Mouse (Mus musculus) G1E (cell line): ENCODE results near the gene Rad50. TPM values are rescaled to one million over a fixed set of nuclear protein-coding genes. Genes with fewer than 3 reads are reported as not detected.
A peak's percentile ranks its signal among the peaks of the same experiment; 100 is the strongest.

Experiments
- ATAC-seq: 2 replicates; pipeline ENCODE4 v1.8.0; 2016; ENCODE audit warnings: mild to moderate bottlenecking; ENCODE audit not compliant: insufficient number of reproducible peaks, poor library complexity, low FRiP score, severe bottlenecking; ENCODE audit errors: extremely low read depth
- DNase-seq: peaks from one replicate; pipeline ENCODE4 v3.0.0; 2012; ENCODE audit warnings: low spot score
- H3K27me3 ChIP-seq: 2 replicates; pipeline ENCODE4 v1.6.1; 2012; ENCODE audit warnings: mild to moderate bottlenecking, low read length, inconsistent platforms; ENCODE audit not compliant: insufficient read depth
- H3K36me3 ChIP-seq: replicated peaks from 2 replicates; pipeline ENCODE3; 2012; ENCODE audit warnings: mild to moderate bottlenecking, inconsistent platforms
- H3K4me1 ChIP-seq: 2 replicates; pipeline ENCODE4 v1.6.1; 2012; ENCODE audit warnings: low read depth, low read length, inconsistent platforms, mixed read lengths; ENCODE audit not compliant: insufficient read depth
- H3K4me3 ChIP-seq: 2 replicates; pipeline ENCODE4 v1.5.1; 2012; ENCODE audit warnings: low read depth, mild to moderate bottlenecking, inconsistent platforms, low read length, moderate library complexity, mixed read lengths
- H3K9me3 ChIP-seq: replicated peaks from 2 replicates; pipeline ENCODE4 v1.6.1; 2012; ENCODE audit warnings: inconsistent platforms
- CTCF ChIP-seq: IDR thresholded peaks from 2 replicates; pipeline ENCODE4 v1.5.1; 2012; ENCODE audit warnings: low read depth, low read length, inconsistent platforms, mixed read lengths
- GATA1 ChIP-seq: IDR thresholded peaks from 2 replicates; pipeline ENCODE4 v1.6.1; 2012; ENCODE audit warnings: borderline replicate concordance, low read length, inconsistent platforms, mixed read lengths
- GATA2 ChIP-seq: IDR thresholded peaks from 2 replicates; pipeline ENCODE4 v1.6.1; 2012; ENCODE audit warnings: low read depth, low read length, inconsistent platforms, borderline replicate concordance
- POLR2AphosphoS5 ChIP-seq: IDR thresholded peaks from 2 replicates; pipeline ENCODE4 v1.6.1; 2012; ENCODE audit warnings: low read depth, low read length, inconsistent platforms; ENCODE audit not compliant: insufficient replicate concordance
- TAL1 ChIP-seq: conservative IDR thresholded peaks from 2 replicates; pipeline ENCODE4 v1.6.1; 2012; ENCODE audit warnings: low read depth, low read length, inconsistent platforms, mixed read lengths
- polyA plus RNA-seq: library from polyadenylated mRNA; stranded (reverse); fragments of >175 nt; gene quantifications from 2 replicates; pipeline ENCODE4 v1.2.3, GENCODE M21; 2012
- total RNA-seq, 2 experiments: library from RNA; stranded (forward) in 1 of 2; stranded (reverse) in 1 of 2; fragments of 200-1000 nt in 1 of 2; fragments of >200 nt in 1 of 2; fragmentation: Nextera tagmentation in 1 of 2; gene quantifications; 2 replicates each; pipeline ENCODE4 v1.2.3; 2014 to 2017

Gene Rad50
- total and polyA plus RNA-seq, 3 experiments: 16.4 to 97.2 (median 92.4) TPM

GRCm38 (mm10) chr11:53680141-53680540 lies 27.0 kb downstream of the Rad50 start:
- TF ChIP-seq TAL1 (no peak), CTCF (no peak), POLR2AphosphoS5 (no peak), GATA2 (no peak)
- H3K9me3 ChIP-seq: no peaks in the 10 kb centered on the region
- DNase-seq: no peak
- peaks cover 6% of the 10 kb centered on the region for H3K4me1 ChIP-seq
- no peak for ATAC-seq
- peaks cover 90% of the 10 kb centered on the region for H3K36me3 ChIP-seq
- no peak overlapping the region for H3K4me3 ChIP-seq
- no peaks in the 10 kb centered on the region for H3K27me3 ChIP-seq

GRCm38 (mm10) chr11:53671414-53671813 lies 35.7 kb downstream of the Rad50 start:
- DNase-seq: no peak
- H3K27me3 ChIP-seq: no peaks in the 10 kb centered on the region
- H3K9me3 ChIP-seq: no peaks in the 10 kb centered on the region
- ATAC-seq: no peak
- no peak overlapping the region for H3K4me3 ChIP-seq
- peaks cover 91% of the 10 kb centered on the region for H3K36me3 ChIP-seq
- H3K4me1 ChIP-seq: peaks cover 4% of the 10 kb centered on the region; the same call in 1 of the 2 replicates
- TF ChIP-seq TAL1 (no peak), GATA1 (no peak), POLR2AphosphoS5 (no peak), GATA2 (no peak), CTCF (no peak)

GRCm38 (mm10) chr11:53664091-53664490 lies 43.0 kb downstream of the Rad50 start:
- Histone ChIP-seq H3K36me3 (peaks cover 90% of the 10 kb centered on the region), H3K9me3 (no peaks in the 10 kb centered on the region), H3K4me3 (no peak overlapping the region), H3K4me1 (peaks cover 32% of the 10 kb centered on the region), H3K27me3 (no peaks in the 10 kb centered on the region)
- no peak for DNase-seq
- ATAC-seq: no peak
- no peak for TF ChIP-seq TAL1
- TF ChIP-seq GATA2: no peak
- no peak for TF ChIP-seq GATA1
- TF ChIP-seq CTCF: no peak
- TF ChIP-seq POLR2AphosphoS5: no peak

- ATAC-seq (peak; percentile 54), DNase-seq (no peak)
- TF ChIP-seq GATA1 (no peak), GATA2 (no peak), POLR2AphosphoS5 (no peak), CTCF (no peak), TAL1 (no peak)
- no peaks in the 10 kb centered on the region for H3K9me3 ChIP-seq
- no peak overlapping the region; the same call in 1 of the 2 replicates for H3K4me3 ChIP-seq
- H3K4me1 ChIP-seq: peaks cover 38% of the 10 kb centered on the region
- H3K27me3 ChIP-seq: no peaks in the 10 kb centered on the region
- peaks cover 84% of the 10 kb centered on the region for H3K36me3 ChIP-seq
These were observed 44.1 kb downstream of the Rad50 start for GRCm38 (mm10) chr11:53662794-53663674.

GRCm38 (mm10) chr11:53657828-53658227 lies 49.3 kb downstream of the Rad50 start:
- Histone ChIP-seq H3K36me3 (peaks cover 73% of the 10 kb centered on the region), H3K4me3 (no peak overlapping the region; the same call in 1 of the 2 replicates), H3K9me3 (no peaks in the 10 kb centered on the region), H3K27me3 (no peaks in the 10 kb centered on the region), H3K4me1 (peaks cover 72% of the 10 kb centered on the region)
- no peak for DNase-seq
- TF ChIP-seq GATA2 (no peak), POLR2AphosphoS5 (no peak), TAL1 (no peak), CTCF (no peak), GATA1 (no peak)
- ATAC-seq: no peak

GRCm38 (mm10) chr11:53657381-53657780 lies 49.7 kb downstream of the Rad50 start:
- ATAC-seq: no peak
- Histone ChIP-seq H3K27me3 (no peaks in the 10 kb centered on the region), H3K4me1 (peaks cover 69% of the 10 kb centered on the region), H3K4me3 (peak overlapping the region; percentile 58; the same call in 1 of the 2 replicates), H3K36me3 (peaks cover 73% of the 10 kb centered on the region), H3K9me3 (no peaks in the 10 kb centered on the region)
- no peak for DNase-seq
- TF ChIP-seq GATA1: no peak
- TF ChIP-seq CTCF: no peak
- TF ChIP-seq GATA2: no peak
- no peak for TF ChIP-seq POLR2AphosphoS5
- no peak for TF ChIP-seq TAL1
